Mouse (Mus musculus): ENCODE measurements around the gene Prss29. TPM values are rescaled to one million over a fixed set of nuclear protein-coding genes. Genes with fewer than 3 reads are reported as not detected.

The Prss29 gene
- polyA plus RNA-seq (2015; fragmentation: Nextera tagmentation; extraction: Ambion mirVana), result not detected in 2 replicates

DNA sequence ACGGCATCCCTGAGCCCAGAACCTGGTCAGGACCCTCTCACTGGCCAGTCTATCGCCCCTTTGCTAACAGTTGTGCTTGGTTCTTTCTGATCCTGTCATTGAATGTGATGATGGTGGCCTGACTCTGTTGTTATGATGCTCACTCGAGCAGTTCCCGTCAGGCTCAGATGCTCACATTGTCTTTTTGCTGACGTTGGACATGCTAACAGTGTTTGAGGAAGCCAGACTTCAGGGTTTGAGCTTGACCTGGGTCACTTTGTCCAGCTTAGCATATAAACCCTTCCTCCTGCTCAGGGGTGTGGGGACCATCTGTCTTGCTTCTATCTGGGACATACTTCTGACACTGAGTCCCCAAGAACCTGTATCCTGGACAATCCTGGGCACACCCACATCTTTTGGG is at the start of gene Prss29:
Gene Prss29, plus strand, starts transcription at position 301 of the 400 bp plus-strand sequence.
- WGBS, result 67% methylated on average over 5 of the region's 5 CpGs
- Histone ChIP-seq H3K4me2 (no peak within 1 kb of the TSS), H3K27me3 (peaks cover 17% of the 10 kb centered on the region), H3K4me1 (replicated peaks) (no peaks in the 10 kb centered on the region), H3K36me3 (no peaks in the 10 kb centered on the region), H3K4me3 (no peak within 1 kb of the TSS), H3K27ac (no peak within 1 kb of the TSS), H3K9ac (no peak within 1 kb of the TSS), H3K9me3 (replicated peaks) (no peaks in the 10 kb centered on the region)
- no peak for ATAC-seq (replicated peaks; ENCODE audit: insufficient number of reproducible peaks, insufficient read depth, low FRiP score, low read depth)

DNA sequence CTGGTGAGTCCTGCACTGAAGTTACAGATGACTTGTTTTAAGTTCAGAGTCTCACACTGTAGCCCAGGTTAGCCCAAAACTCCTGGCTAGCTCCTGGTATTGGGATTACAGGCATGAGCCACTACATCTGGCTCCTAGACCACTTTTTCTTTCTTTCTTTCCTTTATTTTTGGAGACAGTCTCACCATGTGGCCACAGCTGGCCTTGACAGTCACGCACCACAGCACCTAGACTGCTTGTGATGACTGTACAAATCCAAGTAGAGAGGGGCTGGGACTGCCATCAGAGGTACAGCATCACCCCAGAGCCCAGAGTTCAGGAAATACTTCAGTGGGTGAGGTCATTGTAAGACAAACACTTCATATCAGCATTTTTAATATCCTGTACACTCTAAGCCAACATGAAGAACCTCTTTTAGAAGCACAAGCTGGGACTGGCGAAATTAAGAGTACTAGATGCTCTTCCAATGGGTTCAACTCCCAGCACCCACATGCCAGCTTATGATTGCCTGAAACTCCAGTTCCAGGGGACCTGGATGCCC is 47.6 kb upstream of the Prss29 start:
- H3K36me3 ChIP-seq, result peaks cover 37% of the 10 kb centered on the region
- H3K27me3 ChIP-seq, result no peaks in the 10 kb centered on the region
- no peak overlapping the region for H3K27ac ChIP-seq
- peak overlapping the region; percentile 85 for H3K4me2 ChIP-seq
- 59% methylated on average over 2 of the region's 2 CpGs for WGBS
- H3K4me1 ChIP-seq (replicated peaks), result peaks cover 34% of the 10 kb centered on the region
- ATAC-seq (replicated peaks; ENCODE audit: insufficient number of reproducible peaks, insufficient read depth, low FRiP score, low read depth), result no peak
- H3K9ac ChIP-seq, result no peak overlapping the region
- no peaks in the 10 kb centered on the region for H3K9me3 ChIP-seq (replicated peaks)
- H3K4me3 ChIP-seq, result peak overlapping the region; percentile 75; the same call in 1 of the 2 replicates

GRCm38 (mm10) chr17:25272326-25272725 is 46.1 kb upstream of the Prss29 start:
- Histone ChIP-seq H3K36me3 (peaks cover 22% of the 10 kb centered on the region), H3K27ac (peak overlapping the region; percentile 98), H3K9me3 (replicated peaks) (no peaks in the 10 kb centered on the region), H3K4me2 (peak overlapping the region; percentile 85), H3K4me3 (peak overlapping the region; percentile 75), H3K27me3 (no peaks in the 10 kb centered on the region), H3K4me1 (replicated peaks) (peaks cover 34% of the 10 kb centered on the region), H3K9ac (peak overlapping the region; percentile 94)
- WGBS, result 2% methylated on average over 10 of the region's 10 CpGs
- ATAC-seq (replicated peaks; ENCODE audit: insufficient number of reproducible peaks, insufficient read depth, low FRiP score, low read depth), result no peak

GRCm38 (mm10) chr17:25272951-25273705 is 45.3 kb upstream of the Prss29 start:
- Histone ChIP-seq H3K4me2 (peak overlapping the region; percentile 85), H3K9me3 (replicated peaks) (no peaks in the 10 kb centered on the region), H3K4me3 (peak overlapping the region; percentile 75), H3K27ac (peak overlapping the region; percentile 98), H3K27me3 (no peaks in the 10 kb centered on the region), H3K9ac (peak overlapping the region; percentile 94), H3K36me3 (peaks cover 14% of the 10 kb centered on the region), H3K4me1 (replicated peaks) (peaks cover 34% of the 10 kb centered on the region)
- WGBS, result under 1% methylated on average over 77 of the region's 92 CpGs
- ATAC-seq (replicated peaks; ENCODE audit: insufficient number of reproducible peaks, insufficient read depth, low FRiP score, low read depth), result peak; percentile 88

- H3K27ac ChIP-seq, result peak overlapping the region; percentile 98
- no peaks in the 10 kb centered on the region for H3K27me3 ChIP-seq
- 1% methylated on average over 39 of the region's 45 CpGs for WGBS
- H3K9me3 ChIP-seq (replicated peaks), result no peaks in the 10 kb centered on the region
- H3K4me1 ChIP-seq (replicated peaks), result peaks cover 34% of the 10 kb centered on the region
- peak; percentile 84 for ATAC-seq (replicated peaks; ENCODE audit: insufficient number of reproducible peaks, insufficient read depth, low FRiP score, low read depth)
- peaks cover 7% of the 10 kb centered on the region for H3K36me3 ChIP-seq
- H3K4me2 ChIP-seq, result peak overlapping the region; percentile 85
- peak overlapping the region; percentile 75 for H3K4me3 ChIP-seq
- H3K9ac ChIP-seq, result peak overlapping the region; percentile 94
Observed at GRCm38 (mm10) chr17:25273706-25274501, 44.5 kb upstream of the Prss29 start.

GRCm38 (mm10) chr17:25274571-25275346 is 43.7 kb upstream of the Prss29 start, which contains the start of gene Ube2i:
Ube2i (minus strand) TSS chr17:25274622.
- Histone ChIP-seq H3K36me3 (no peaks in the 10 kb centered on the region), H3K9ac (peak within 1 kb of the TSS; percentile 94), H3K27ac (peak within 1 kb of the TSS; percentile 98), H3K9me3 (replicated peaks) (no peaks in the 10 kb centered on the region), H3K27me3 (no peaks in the 10 kb centered on the region), H3K4me2 (peak within 1 kb of the TSS; percentile 85), H3K4me3 (peak within 1 kb of the TSS; percentile 75), H3K4me1 (replicated peaks) (peaks cover 30% of the 10 kb centered on the region)
- WGBS, result 79% methylated on average over 9 of the region's 9 CpGs
- no peak for ATAC-seq (replicated peaks; ENCODE audit: insufficient number of reproducible peaks, insufficient read depth, low FRiP score, low read depth)

DNA sequence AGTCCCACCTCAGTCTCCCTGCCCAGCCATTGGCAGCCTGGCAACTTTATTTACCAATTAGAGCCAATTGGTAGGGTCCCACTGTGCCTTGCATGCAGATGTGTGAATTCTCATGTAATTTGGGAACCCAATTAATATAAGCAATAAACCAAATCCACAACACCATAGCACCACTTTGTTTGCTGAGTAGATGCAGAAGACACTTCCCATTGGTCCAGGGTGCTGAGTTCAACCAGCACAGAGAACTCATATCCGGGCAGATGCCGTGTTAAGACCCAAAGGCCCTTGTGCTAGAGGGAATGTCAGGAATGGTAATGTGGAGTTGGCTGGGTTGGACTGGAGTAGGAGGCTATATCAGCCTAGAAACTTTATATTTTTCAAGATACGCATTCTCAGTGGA is 42.6 kb upstream of the Prss29 start:
- H3K27me3 ChIP-seq, result no peaks in the 10 kb centered on the region
- peaks cover 21% of the 10 kb centered on the region for H3K4me1 ChIP-seq (replicated peaks)
- H3K9ac ChIP-seq, result no peak overlapping the region
- H3K36me3 ChIP-seq, result no peaks in the 10 kb centered on the region
- H3K4me3 ChIP-seq, result no peak overlapping the region
- H3K27ac ChIP-seq, result no peak overlapping the region
- H3K4me2 ChIP-seq, result no peak overlapping the region
- no peak for ATAC-seq (replicated peaks; ENCODE audit: insufficient number of reproducible peaks, insufficient read depth, low FRiP score, low read depth)
- H3K9me3 ChIP-seq (replicated peaks), result no peaks in the 10 kb centered on the region
- 91% methylated on average over 3 of the region's 3 CpGs for WGBS

- Histone ChIP-seq H3K4me3 (no peak overlapping the region), H3K9ac (no peak overlapping the region), H3K27me3 (no peaks in the 10 kb centered on the region), H3K4me2 (peak overlapping the region; percentile 23; the same call in 1 of the 2 replicates), H3K4me1 (replicated peaks) (0 out of 2 replicates have a peak, but pooled peaks cover 2% of the 10 kb centered on the region), H3K36me3 (no peaks in the 10 kb centered on the region), H3K27ac (no peak overlapping the region), H3K9me3 (replicated peaks) (no peaks in the 10 kb centered on the region)
- 25% methylated on average over 11 of the region's 11 CpGs for WGBS
- ATAC-seq (replicated peaks; ENCODE audit: insufficient number of reproducible peaks, insufficient read depth, low FRiP score, low read depth), result 0 out of 2 replicates have a peak, but pooled peaks have one; percentile 18
Observed at GRCm38 (mm10) chr17:25282133-25282532, 36.3 kb upstream of the Prss29 start.

GRCm38 (mm10) chr17:25285033-25285432 is 33.4 kb upstream of the Prss29 start:
- no peaks in the 10 kb centered on the region for H3K27me3 ChIP-seq
- WGBS, result 21% methylated on average over 3 of the region's 3 CpGs
- no peak overlapping the region for H3K4me2 ChIP-seq
- H3K36me3 ChIP-seq, result no peaks in the 10 kb centered on the region
- H3K9ac ChIP-seq, result no peak overlapping the region
- H3K4me1 ChIP-seq (replicated peaks), result 0 out of 2 replicates have a peak, but pooled peaks cover 2% of the 10 kb centered on the region
- no peak overlapping the region for H3K4me3 ChIP-seq
- H3K9me3 ChIP-seq (replicated peaks), result no peaks in the 10 kb centered on the region
- H3K27ac ChIP-seq, result no peak overlapping the region
- ATAC-seq (replicated peaks; ENCODE audit: insufficient number of reproducible peaks, insufficient read depth, low FRiP score, low read depth), result no peak

DNA sequence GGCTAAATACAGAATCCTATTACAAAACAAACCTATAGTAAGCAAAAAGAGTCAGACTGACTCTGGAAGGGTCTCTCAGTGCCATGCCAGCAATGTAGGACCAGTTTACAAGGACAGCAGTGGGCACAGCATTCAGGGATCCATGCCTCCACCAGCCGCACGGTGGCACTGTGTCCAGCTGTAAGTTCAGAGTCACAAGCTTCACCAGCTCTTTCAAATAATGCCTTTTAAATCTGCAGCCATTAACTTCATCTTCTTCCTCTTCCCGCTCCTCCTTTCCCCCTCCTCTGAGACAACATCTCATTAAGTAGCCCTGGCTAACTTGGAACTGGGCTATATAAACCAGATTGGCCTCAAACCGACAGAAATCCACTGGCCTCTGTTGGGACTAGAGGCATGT is 29.6 kb upstream of the Prss29 start:
- no peak overlapping the region for H3K27ac ChIP-seq
- no peaks in the 10 kb centered on the region for H3K36me3 ChIP-seq
- 0 out of 2 replicates have a peak, but pooled peaks cover 2% of the 10 kb centered on the region for H3K4me1 ChIP-seq (replicated peaks)
- 26% methylated on average over 4 of the region's 4 CpGs for WGBS
- ATAC-seq (replicated peaks; ENCODE audit: insufficient number of reproducible peaks, insufficient read depth, low FRiP score, low read depth), result no peak
- no peaks in the 10 kb centered on the region for H3K27me3 ChIP-seq
- no peak overlapping the region for H3K9ac ChIP-seq
- no peaks in the 10 kb centered on the region for H3K9me3 ChIP-seq (replicated peaks)
- H3K4me3 ChIP-seq, result no peak overlapping the region
- no peak overlapping the region for H3K4me2 ChIP-seq

Measured in heart, embryonic 15.5 days (tissue).